Mouse (Mus musculus): ENCODE results near the gene Ppp1r1b.

DNA sequence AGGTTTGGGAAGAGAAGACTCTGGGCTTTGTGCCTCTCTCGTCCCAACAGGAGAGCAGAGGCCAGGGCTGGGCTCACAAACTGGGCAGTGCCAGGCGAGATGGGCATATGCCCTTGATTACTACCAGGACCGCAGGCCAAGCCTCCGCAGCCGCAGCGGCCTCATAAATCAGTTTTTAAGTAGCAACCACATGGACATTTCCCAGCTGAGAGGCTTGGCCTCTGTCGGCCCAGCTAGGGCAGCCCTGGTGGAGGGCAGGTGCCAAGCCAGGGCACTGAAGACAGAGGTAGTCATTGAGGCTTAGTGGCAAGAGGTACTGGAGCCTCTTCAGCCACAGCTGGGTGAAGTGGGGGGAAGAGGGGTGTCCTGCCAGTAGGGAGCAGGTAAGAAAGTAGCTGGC lies 30.7 kb upstream of the Ppp1r1b start:
- TF ChIP-seq TAL1 (IDR thresholded peaks at IDR 0.05; ENCODE audit: low read length) (no peak), GATA1 (IDR thresholded peaks at IDR 0.05; ENCODE audit: low read length) (no peak)

Data from erythroblast, embryonic 14.5 days (primary cell).